Mouse (Mus musculus): ENCODE measurements at regions not wholly inside any gene's neighbourhood (a gene's known extent, or its start where the extent isn't known, plus 50 kb on each side); places are given as distances from the start of the nearest gene placed in this dataset.

DNA sequence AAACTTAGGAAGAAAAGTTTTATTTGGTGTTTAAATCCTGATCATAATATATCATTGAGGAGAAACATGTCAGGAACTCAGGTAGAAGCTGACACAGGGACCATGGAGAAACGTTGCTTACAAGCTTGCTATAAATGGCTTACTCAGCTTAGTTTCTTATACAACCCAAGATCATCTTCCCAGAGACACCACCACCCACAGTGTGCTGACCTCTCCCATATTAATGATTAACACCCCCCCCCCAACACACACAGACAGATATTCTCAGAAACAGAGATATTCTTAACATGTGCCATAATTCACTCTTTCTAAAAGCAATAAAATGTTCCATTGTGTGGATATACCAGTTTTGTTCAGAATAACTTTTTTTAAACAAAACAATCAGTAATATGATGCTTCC is 230.7 kb upstream of the Gm37988 start:
- Histone ChIP-seq H3K9me3 (ENCODE audit: control insufficient read depth, insufficient read depth, low read depth, low read length) (no peaks in the 10 kb centered on the region), H3K4me1 (ENCODE audit: control insufficient read depth in 2 of 2, insufficient read depth in 2 of 2, low read length in 2 of 2, poor library complexity in 1 of 2) (no peaks in the 10 kb centered on the region), H3K36me3 (ENCODE audit: control insufficient read depth, insufficient read depth, low read length, poor library complexity, severe bottlenecking) (no peaks in the 10 kb centered on the region), H3K27ac (ENCODE audit: insufficient read depth, low read depth, low read length, poor library complexity, severe bottlenecking) (no peak overlapping the region), H3K9ac (ENCODE audit: insufficient read depth, low read depth, low read length, poor library complexity, severe bottlenecking) (no peak overlapping the region), H3K4me3 (ENCODE audit: insufficient read depth in 1 of 2, low read depth in 1 of 2, low read length in 2 of 2, poor library complexity in 1 of 2, severe bottlenecking in 1 of 2) (no peak overlapping the region)
- DNase-seq (ENCODE audit: low read depth, low spot score): no peak
- no peak for TF ChIP-seq ZNF384 (IDR thresholded peaks at IDR 0.05; ENCODE audit: low read depth, low read length)
- in situ Hi-C loops (cut with MboI; ENCODE audit: low sequenced_read_pairs in 2 of 2, unreplicated experiment in 2 of 2): no loop called here

GRCm38 (mm10) chr1:4582534-4582933 is 225.2 kb upstream of the Gm37988 start:
- Histone ChIP-seq H3K4me3 (ENCODE audit: insufficient read depth in 1 of 2, low read depth in 1 of 2, low read length in 2 of 2, poor library complexity in 1 of 2, severe bottlenecking in 1 of 2) (no peak overlapping the region), H3K27ac (ENCODE audit: insufficient read depth, low read depth, low read length, poor library complexity, severe bottlenecking) (no peak overlapping the region), H3K36me3 (ENCODE audit: control insufficient read depth, insufficient read depth, low read length, poor library complexity, severe bottlenecking) (no peaks in the 10 kb centered on the region), H3K9me3 (ENCODE audit: control insufficient read depth, insufficient read depth, low read depth, low read length) (no peaks in the 10 kb centered on the region), H3K9ac (ENCODE audit: insufficient read depth, low read depth, low read length, poor library complexity, severe bottlenecking) (no peak overlapping the region), H3K4me1 (ENCODE audit: control insufficient read depth in 2 of 2, insufficient read depth in 2 of 2, low read length in 2 of 2, poor library complexity in 1 of 2) (no peaks in the 10 kb centered on the region)
- TF ChIP-seq ZNF384 (IDR thresholded peaks at IDR 0.05; ENCODE audit: low read depth, low read length) (no peak), MAFK (IDR thresholded peaks at IDR 0.05; ENCODE audit: insufficient read depth, low read depth, low read length) (no peak), ZC3H11A (IDR thresholded peaks at IDR 0.05; ENCODE audit: borderline replicate concordance, low read depth, low read length) (no peak), CHD2 (IDR thresholded peaks at IDR 0.05; ENCODE audit: low read depth, low read length) (no peak), HCFC1 (IDR thresholded peaks at IDR 0.05; ENCODE audit: borderline replicate concordance, insufficient read depth, low read length) (no peak)
- in situ Hi-C loops (cut with MboI; ENCODE audit: low sequenced_read_pairs in 2 of 2, unreplicated experiment in 2 of 2): no loop called here
- no peak for DNase-seq (ENCODE audit: low read depth, low spot score)

- in situ Hi-C loops (cut with MboI; ENCODE audit: low sequenced_read_pairs in 2 of 2, unreplicated experiment in 2 of 2): no loop called here
- no peak overlapping the region for H3K27ac ChIP-seq (ENCODE audit: insufficient read depth, low read depth, low read length, poor library complexity, severe bottlenecking)
- no peak for DNase-seq (ENCODE audit: low read depth, low spot score)
- no peak for TF ChIP-seq MAFK (IDR thresholded peaks at IDR 0.05; ENCODE audit: insufficient read depth, low read depth, low read length)
- TF ChIP-seq ZC3H11A (IDR thresholded peaks at IDR 0.05; ENCODE audit: borderline replicate concordance, low read depth, low read length): no peak
- no peak for TF ChIP-seq HCFC1 (IDR thresholded peaks at IDR 0.05; ENCODE audit: borderline replicate concordance, insufficient read depth, low read length)
- no peak for TF ChIP-seq ZNF384 (IDR thresholded peaks at IDR 0.05; ENCODE audit: low read depth, low read length)
- TF ChIP-seq CHD2 (IDR thresholded peaks at IDR 0.05; ENCODE audit: low read depth, low read length): no peak
- no peak overlapping the region for H3K9ac ChIP-seq (ENCODE audit: insufficient read depth, low read depth, low read length, poor library complexity, severe bottlenecking)
- no peaks in the 10 kb centered on the region for H3K4me1 ChIP-seq (ENCODE audit: control insufficient read depth in 2 of 2, insufficient read depth in 2 of 2, low read length in 2 of 2, poor library complexity in 1 of 2)
- H3K36me3 ChIP-seq (ENCODE audit: control insufficient read depth, insufficient read depth, low read length, poor library complexity, severe bottlenecking): no peaks in the 10 kb centered on the region
- no peak overlapping the region for H3K4me3 ChIP-seq (ENCODE audit: insufficient read depth in 1 of 2, low read depth in 1 of 2, low read length in 2 of 2, poor library complexity in 1 of 2, severe bottlenecking in 1 of 2)
- no peaks in the 10 kb centered on the region for H3K9me3 ChIP-seq (ENCODE audit: control insufficient read depth, insufficient read depth, low read depth, low read length)
Observed at GRCm38 (mm10) chr1:4597856-4598255, 209.8 kb upstream of the Gm37988 start.

- in situ Hi-C loops (cut with MboI; ENCODE audit: low sequenced_read_pairs in 2 of 2, unreplicated experiment in 2 of 2): no loop called here
- H3K9me3 ChIP-seq (ENCODE audit: control insufficient read depth, insufficient read depth, low read depth, low read length): no peaks in the 10 kb centered on the region
- TF ChIP-seq MAFK (IDR thresholded peaks at IDR 0.05; ENCODE audit: insufficient read depth, low read depth, low read length): no peak
- TF ChIP-seq ZC3H11A (IDR thresholded peaks at IDR 0.05; ENCODE audit: borderline replicate concordance, low read depth, low read length): no peak
- no peak for TF ChIP-seq ZNF384 (IDR thresholded peaks at IDR 0.05; ENCODE audit: low read depth, low read length)
Observed at GRCm38 (mm10) chr1:4598425-4598824, 209.3 kb upstream of the Gm37988 start.

GRCm38 (mm10) chr1:4602386-4602785 is 205.3 kb upstream of the Gm37988 start:
- no peak for TF ChIP-seq ZC3H11A (IDR thresholded peaks at IDR 0.05; ENCODE audit: borderline replicate concordance, low read depth, low read length)
- no peak for TF ChIP-seq CHD2 (IDR thresholded peaks at IDR 0.05; ENCODE audit: low read depth, low read length)
- no peak for TF ChIP-seq HCFC1 (IDR thresholded peaks at IDR 0.05; ENCODE audit: borderline replicate concordance, insufficient read depth, low read length)
- no peak for TF ChIP-seq MAFK (IDR thresholded peaks at IDR 0.05; ENCODE audit: insufficient read depth, low read depth, low read length)
- TF ChIP-seq ZNF384 (IDR thresholded peaks at IDR 0.05; ENCODE audit: low read depth, low read length): no peak
- H3K9me3 ChIP-seq (ENCODE audit: control insufficient read depth, insufficient read depth, low read depth, low read length): no peaks in the 10 kb centered on the region
- in situ Hi-C loops (cut with MboI; ENCODE audit: low sequenced_read_pairs in 2 of 2, unreplicated experiment in 2 of 2): no loop called here
- no peak overlapping the region for H3K27ac ChIP-seq (ENCODE audit: insufficient read depth, low read depth, low read length, poor library complexity, severe bottlenecking)
- DNase-seq (ENCODE audit: low read depth, low spot score): no peak
- H3K4me1 ChIP-seq (ENCODE audit: control insufficient read depth in 2 of 2, insufficient read depth in 2 of 2, low read length in 2 of 2, poor library complexity in 1 of 2): no peaks in the 10 kb centered on the region
- no peak overlapping the region for H3K4me3 ChIP-seq (ENCODE audit: insufficient read depth in 1 of 2, low read depth in 1 of 2, low read length in 2 of 2, poor library complexity in 1 of 2, severe bottlenecking in 1 of 2)
- no peak overlapping the region for H3K9ac ChIP-seq (ENCODE audit: insufficient read depth, low read depth, low read length, poor library complexity, severe bottlenecking)
- H3K36me3 ChIP-seq (ENCODE audit: control insufficient read depth, insufficient read depth, low read length, poor library complexity, severe bottlenecking): no peaks in the 10 kb centered on the region

More at GRCm38 (mm10) chr1:4598425-4598824, 209.3 kb upstream of the Gm37988 start:
- Histone ChIP-seq H3K4me3 (ENCODE audit: insufficient read depth in 1 of 2, low read depth in 1 of 2, low read length in 2 of 2, poor library complexity in 1 of 2, severe bottlenecking in 1 of 2) (no peak overlapping the region), H3K4me1 (ENCODE audit: control insufficient read depth in 2 of 2, insufficient read depth in 2 of 2, low read length in 2 of 2, poor library complexity in 1 of 2) (no peaks in the 10 kb centered on the region), H3K36me3 (ENCODE audit: control insufficient read depth, insufficient read depth, low read length, poor library complexity, severe bottlenecking) (no peaks in the 10 kb centered on the region), H3K9ac (ENCODE audit: insufficient read depth, low read depth, low read length, poor library complexity, severe bottlenecking) (no peak overlapping the region), H3K27ac (ENCODE audit: insufficient read depth, low read depth, low read length, poor library complexity, severe bottlenecking) (no peak overlapping the region)
- DNase-seq (ENCODE audit: low read depth, low spot score): no peak
